Mouse (Mus musculus) G1E-ER4 (cell line): Measurements from ENCODE around the gene Pik3r1. TPM values are rescaled to one million over a fixed set of nuclear protein-coding genes. Genes with fewer than 3 reads are reported as not detected.

Source experiments
- GATA1 ChIP-seq: IDR thresholded peaks from one replicate; pipeline ENCODE4 v1.8.0; 2012; ENCODE audit warnings: low read length, inconsistent platforms
- polyA plus RNA-seq: library from polyadenylated mRNA; stranded (reverse); fragments of >175 nt; gene quantifications from 2 replicates; pipeline ENCODE4 v1.2.3, GENCODE M21; 2012

Pik3r1 gene
- polyA plus RNA-seq, 1 experiment: 10.1 TPM

- TF ChIP-seq GATA1: no peak
Measured at GRCm38 (mm10) chr13:101709788-101710187, 58.2 kb downstream of the Pik3r1 start.

GRCm38 (mm10) chr13:101707226-101707625 is 60.8 kb downstream of the Pik3r1 start:
- no peak for TF ChIP-seq GATA1

- TF ChIP-seq GATA1: no peak
Measured at GRCm38 (mm10) chr13:101706426-101706825, 61.6 kb downstream of the Pik3r1 start.

- TF ChIP-seq GATA1: no peak
Measured at GRCm38 (mm10) chr13:101702096-101702775, 65.8 kb downstream of the Pik3r1 start.

GRCm38 (mm10) chr13:101701632-101702031 is 66.4 kb downstream of the Pik3r1 start:
- TF ChIP-seq GATA1: no peak

- TF ChIP-seq GATA1: no peak
Measured at GRCm38 (mm10) chr13:101699742-101700141, 68.3 kb downstream of the Pik3r1 start.

- TF ChIP-seq GATA1: no peak
Measured at GRCm38 (mm10) chr13:101697966-101698365, 70.1 kb downstream of the Pik3r1 start.

GRCm38 (mm10) chr13:101697461-101697860 is 70.6 kb downstream of the Pik3r1 start:
- TF ChIP-seq GATA1: no peak

GRCm38 (mm10) chr13:101696827-101697226 is 71.2 kb downstream of the Pik3r1 start:
- TF ChIP-seq GATA1: no peak

GRCm38 (mm10) chr13:101696316-101696715 is 71.7 kb downstream of the Pik3r1 start:
- TF ChIP-seq GATA1: no peak

GRCm38 (mm10) chr13:101695876-101696275 is 72.1 kb downstream of the Pik3r1 start:
- no peak for TF ChIP-seq GATA1

GRCm38 (mm10) chr13:101694496-101695251 is 73.3 kb downstream of the Pik3r1 start:
- TF ChIP-seq GATA1: no peak

GRCm38 (mm10) chr13:101693967-101694495 is 74.0 kb downstream of the Pik3r1 start:
- TF ChIP-seq GATA1: no peak

- no peak for TF ChIP-seq GATA1
Measured at GRCm38 (mm10) chr13:101692866-101693691, 74.9 kb downstream of the Pik3r1 start.

GRCm38 (mm10) chr13:101692239-101692784 is 75.7 kb downstream of the Pik3r1 start:
- TF ChIP-seq GATA1: no peak
